Mouse (Mus musculus) kidney, postnatal 36 days (tissue): ENCODE data around the gene Chst8.

Source experiments
- DNase-seq, 2 experiments: peaks; one replicate each; pipeline ENCODE4 v3.0.0; 2021 to 2022; ENCODE audit warnings: mixed read lengths in 2 of 2

Chst8 gene

GRCm38 (mm10) chr7:34704401-34704800 lies 108.1 kb downstream of the Chst8 start:
- peak; percentile 11 to 17 for DNase-seq

GRCm38 (mm10) chr7:34703437-34703836 lies 109.1 kb downstream of the Chst8 start:
- no peak for DNase-seq

GRCm38 (mm10) chr7:34702718-34703351 lies 109.7 kb downstream of the Chst8 start:
- DNase-seq, result peak; percentile 35 to 69

GRCm38 (mm10) chr7:34699888-34700287 lies 112.6 kb downstream of the Chst8 start:
- no peak for DNase-seq

GRCm38 (mm10) chr7:34698221-34698620 lies 114.3 kb downstream of the Chst8 start:
- no peak for DNase-seq

- DNase-seq, result no peak
These were observed 116.4 kb downstream of the Chst8 start for GRCm38 (mm10) chr7:34696086-34696485.

GRCm38 (mm10) chr7:34694898-34695297 lies 117.6 kb downstream of the Chst8 start:
- no peak for DNase-seq

- DNase-seq, result no peak
These were observed 118.6 kb downstream of the Chst8 start for GRCm38 (mm10) chr7:34693916-34694315.

- no peak for DNase-seq
These were observed 119.4 kb downstream of the Chst8 start for GRCm38 (mm10) chr7:34693072-34693471.

- no peak for DNase-seq
These were observed 122.4 kb downstream of the Chst8 start for GRCm38 (mm10) chr7:34690111-34690510.

- DNase-seq, result no peak
These were observed 123.5 kb downstream of the Chst8 start for GRCm38 (mm10) chr7:34689028-34689427.

- no peak for DNase-seq
These were observed 126.7 kb downstream of the Chst8 start for GRCm38 (mm10) chr7:34685801-34686200.

- DNase-seq, result no peak
These were observed 127.3 kb downstream of the Chst8 start for GRCm38 (mm10) chr7:34685176-34685575.

- DNase-seq, result no peak
These were observed 131.6 kb downstream of the Chst8 start for GRCm38 (mm10) chr7:34680771-34681421.

- DNase-seq, result no peak
These were observed 132.6 kb downstream of the Chst8 start for GRCm38 (mm10) chr7:34679886-34680285.

GRCm38 (mm10) chr7:34675831-34676514 lies 136.5 kb downstream of the Chst8 start:
- peak; percentile 72 to 87 for DNase-seq

GRCm38 (mm10) chr7:34675120-34675790 lies 137.3 kb downstream of the Chst8 start:
- peak in 1 of 2 experiments; percentile 20 for DNase-seq

GRCm38 (mm10) chr7:34672916-34673315 lies 139.6 kb downstream of the Chst8 start:
- no peak for DNase-seq

- peak; percentile 84 to 95 for DNase-seq
These were observed 140.6 kb downstream of the Chst8 start for GRCm38 (mm10) chr7:34671911-34672310.

GRCm38 (mm10) chr7:34670778-34671177 lies 141.7 kb downstream of the Chst8 start:
- DNase-seq, result no peak

GRCm38 (mm10) chr7:34669336-34669735 lies 143.2 kb downstream of the Chst8 start:
- DNase-seq, result peak; percentile 42 to 45

GRCm38 (mm10) chr7:34667874-34668273 lies 144.6 kb downstream of the Chst8 start:
- DNase-seq, result peak; percentile 64 to 77

GRCm38 (mm10) chr7:34663145-34663544 lies 149.4 kb downstream of the Chst8 start:
- no peak for DNase-seq
